Mouse (Mus musculus) liver, postnatal 0 days (tissue): ENCODE data around the gene Gm20388.

Source experiments
- CTCF ChIP-seq: sonication (generic); IDR thresholded peaks from 2 replicates; pipeline ENCODE4 v1.5.1; 2016; ENCODE audit warnings: antibody characterized with exemption, low read depth
- EP300 ChIP-seq: IDR thresholded peaks from 2 replicates; pipeline ENCODE4 v1.6.1; 2016; ENCODE audit warnings: antibody characterized with exemption, low read depth, mild to moderate bottlenecking

- TF ChIP-seq CTCF (peak; percentile 42; the same call in 1 of the 2 replicates), EP300 (no peak)
These were observed 2519.5 kb downstream of the Gm20388 start for GRCm38 (mm10) chr8:122430058-122430636.
